Comparison of ENCODE assay signal across 9 mouse cellular contexts in the genomic region with DNA sequence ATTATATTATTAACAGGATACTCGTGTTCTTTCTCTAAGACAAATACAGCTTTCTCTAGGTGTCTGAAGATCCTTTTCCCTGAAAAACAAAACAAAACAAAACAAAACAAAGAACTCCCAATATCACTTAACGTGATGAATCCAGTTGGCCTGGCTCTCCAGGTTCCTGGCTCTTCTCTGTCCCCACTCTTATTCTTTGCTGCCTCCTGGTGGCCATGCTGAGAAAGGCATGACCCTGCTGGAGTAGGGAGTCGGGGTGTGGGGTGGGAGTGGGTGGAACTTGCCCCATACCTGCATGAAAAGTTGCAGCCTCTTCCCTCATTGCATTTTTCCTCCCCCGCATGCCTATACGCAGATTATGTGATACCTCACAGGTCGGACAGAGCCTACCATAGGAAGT. TPM values are rescaled to one million over a fixed set of nuclear protein-coding genes. Genes with fewer than 3 reads are reported as not detected.
DNase-seq lines count a peak whose midpoint lies in the region; ATAC-seq and TF ChIP-seq lines count a peak whose summit lies in the region.
"Had no signal": no experiment of that assay in that cellular context is flagged by ENCODE, and none has a peak within 500 bp of the region (broad histone marks: within the 10 kb centered on the region; RNA-seq: fewer than 3 reads in every experiment).

No protein-coding gene starts in this region.

- peak; percentile 46; the same call in 1 of the 2 replicates for ATAC-seq in erythroblast, adult 5-6 weeks (replicated peaks; ENCODE audit: low FRiP score, poor library complexity, severe bottlenecking)
- peak; percentile 78 for ATAC-seq in heart, postnatal 0 days (ENCODE audit: insufficient read depth, low read depth)

- H3K9me3 ChIP-seq in MEL (replicated peaks; ENCODE audit: insufficient read depth, low read length) = no peaks in the 10 kb centered on the region
- no peaks in the 10 kb centered on the region for H3K9me3 ChIP-seq in heart, postnatal 0 days (replicated peaks; ENCODE audit: control insufficient read depth, low read length)
- H3K9me3 ChIP-seq: limb, embryonic 15.5 days had no signal

- WGBS in heart, postnatal 0 days = 7% methylated on average over 6 of the region's 6 CpGs
- WGBS in large intestine, adult 2 months = 11% methylated on average over 6 of the region's 6 CpGs

- H3K4me3 ChIP-seq in MEL (ENCODE audit: control insufficient read depth in 1 of 2, insufficient read depth in 1 of 2, low read depth in 2 of 2, low read length in 2 of 2) = no peak overlapping the region
- no peak overlapping the region for H3K4me3 ChIP-seq in bone marrow macrophage, adult 2 months (ENCODE audit: insufficient read depth, low read length)
- no peak overlapping the region for H3K4me3 ChIP-seq in heart, postnatal 0 days (ENCODE audit: low read depth, low read length)
- H3K4me3 ChIP-seq: limb, embryonic 15.5 days had no signal

- H3K27ac ChIP-seq in MEL (ENCODE audit: control insufficient read depth, low read depth, low read length) = no peak overlapping the region
- no peak overlapping the region for H3K27ac ChIP-seq in bone marrow macrophage, adult 2 months (ENCODE audit: insufficient read depth, low read depth, low read length)
- H3K27ac ChIP-seq in heart, postnatal 0 days (ENCODE audit: low read depth) = no peak overlapping the region
- H3K27ac ChIP-seq: limb, embryonic 15.5 days had no signal

- no peaks in the 10 kb centered on the region for H3K79me2 ChIP-seq in MEL (ENCODE audit: control insufficient read depth, insufficient read depth, low read length, poor library complexity)

- no peak for TF ChIP-seq EP300 in MEL (IDR thresholded peaks at IDR 0.05; ENCODE audit: low read depth in 1 of 2, low read length in 2 of 2)
- no peak for TF ChIP-seq EP300 in heart, postnatal 0 days (IDR thresholded peaks at IDR 0.05; ENCODE audit: low read depth)

- H3K4me1 ChIP-seq in MEL (ENCODE audit: control insufficient read depth in 1 of 2, insufficient read depth in 2 of 2, low read length in 2 of 2) = peaks cover 5 to 26% of the 10 kb centered on the region in 2 experiments
- H3K4me1 ChIP-seq in bone marrow macrophage, adult 2 months (ENCODE audit: control insufficient read depth, insufficient read depth, low read length) = no peaks in the 10 kb centered on the region
- peaks cover 14% of the 10 kb centered on the region; the same call in 1 of the 2 replicates for H3K4me1 ChIP-seq in heart, postnatal 0 days (ENCODE audit: control insufficient read depth, insufficient read depth)
- H3K4me1 ChIP-seq: limb, embryonic 15.5 days had no signal

- peaks cover 0 to 15% of the 10 kb centered on the region in 2 experiments; a peak in 2 of 4 replicates for H3K36me3 ChIP-seq in MEL (ENCODE audit: control insufficient read depth in 1 of 2, insufficient read depth in 2 of 2, low read length in 2 of 2)
- H3K36me3 ChIP-seq in heart, postnatal 0 days (replicated peaks; ENCODE audit: control insufficient read depth, insufficient read depth, low read length) = no peaks in the 10 kb centered on the region
- H3K36me3 ChIP-seq: limb, embryonic 15.5 days had no signal

- H3K27me3 ChIP-seq in MEL (ENCODE audit: control insufficient read depth in 1 of 2, insufficient read depth in 2 of 2, low read length in 2 of 2) = no peaks in the 10 kb centered on the region
- no peaks in the 10 kb centered on the region for H3K27me3 ChIP-seq in heart, postnatal 0 days (ENCODE audit: control insufficient read depth, insufficient read depth, low read length)

- no peak overlapping the region for H3K4me2 ChIP-seq in heart, postnatal 0 days (ENCODE audit: low read depth, low read length)
- H3K4me2 ChIP-seq: limb, embryonic 15.5 days had no signal

- H3K9ac ChIP-seq in MEL (ENCODE audit: control insufficient read depth, low read depth, low read length, poor library complexity, severe bottlenecking) = no peak overlapping the region
- H3K9ac ChIP-seq in heart, postnatal 0 days (replicated peaks; ENCODE audit: low read depth, low read length) = no peak overlapping the region
- H3K9ac ChIP-seq: limb, embryonic 15.5 days had no signal

- peak; percentile 83 for TF ChIP-seq RAD21 in MEL (IDR thresholded peaks at IDR 0.05; ENCODE audit: low read depth, low read length)

- peak; percentile 81 for DNase-seq in MEL (ENCODE audit: low read depth, low spot score)
- peak; percentile 81 for DNase-seq in heart, postnatal 0 days (ENCODE audit: low spot score)
- peak; percentile 52 for DNase-seq in large intestine, adult 2 months (ENCODE audit: low read depth, low spot score)
- peak; percentile 82 for DNase-seq in lung, postnatal 25 days (ENCODE audit: low spot score)
- peak; percentile 46 for DNase-seq in right cerebral cortex, postnatal 25 days
- peak; percentile 63 to 88 for DNase-seq in urinary bladder, postnatal 4 days (ENCODE audit: low spot score in 2 of 2)

- TF ChIP-seq CTCF in MEL (IDR thresholded peaks at IDR 0.05 in 2 of 3, conservative IDR thresholded peaks at IDR 0.05 in 1 of 3; ENCODE audit: control insufficient read depth in 1 of 3, insufficient read depth in 1 of 3, low read depth in 2 of 3, low read length in 3 of 3, poor library complexity in 1 of 3, severe bottlenecking in 1 of 3) = peak; percentile 89 to 94 (median 91)
- peak; percentile 83 for TF ChIP-seq CTCF in bone marrow macrophage, adult 2 months (IDR thresholded peaks at IDR 0.05; ENCODE audit: low read depth, low read length)
- TF ChIP-seq CTCF in heart, postnatal 0 days (IDR thresholded peaks at IDR 0.05; ENCODE audit: low read depth) = peak; percentile 98

- no peak for TF ChIP-seq POLR2A in MEL (IDR thresholded peaks at IDR 0.05; ENCODE audit: control insufficient read depth in 1 of 2, insufficient read depth in 1 of 2, low read depth in 1 of 2, low read length in 2 of 2, poor library complexity in 1 of 2)
- no peak for TF ChIP-seq POLR2A in bone marrow macrophage, adult 2 months (IDR thresholded peaks at IDR 0.05; ENCODE audit: borderline replicate concordance, low read depth, low read length)

TF ChIP-seq in MEL, 35 proteins besides CTCF, POLR2A, EP300 and RAD21:
- TF ChIP-seq GABPA (IDR thresholded peaks at IDR 0.05; ENCODE audit: low read depth, low read length) = no peak
- 0 out of 2 replicates have a peak, but pooled peaks have one; percentile 28 for TF ChIP-seq SIN3A (IDR thresholded peaks at IDR 0.05; ENCODE audit: low read length)
- peak; percentile 81 for TF ChIP-seq ZC3H11A (IDR thresholded peaks at IDR 0.05; ENCODE audit: low read depth, low read length)
- 0 out of 2 replicates have a peak, but pooled peaks have one; percentile 15 for TF ChIP-seq MYC (IDR thresholded peaks at IDR 0.05; ENCODE audit: low read depth, low read length)
- no peak for TF ChIP-seq TAL1 (IDR thresholded peaks at IDR 0.05; ENCODE audit: low read length)
- peak; percentile 86 for TF ChIP-seq SMC3 (IDR thresholded peaks at IDR 0.05; ENCODE audit: low read depth, low read length)

RNA-seq across cellular contexts. Expression of a gene that starts 2.7 kb away (rescaled TPM):
- not detected in 2 replicates for total RNA-seq in MEL (2012; rRNA removed)
- not detected for polyA plus RNA-seq in MEL (2012; ENCODE audit: insufficient read depth in 1 of 2, insufficient read length in 2 of 2, low read depth in 1 of 2, low replicate concordance in 2 of 2, missing spikeins in 1 of 2)
- polyA plus RNA-seq in bone marrow macrophage, adult 2 months (2012; ENCODE audit: insufficient read depth, insufficient read length, missing spikeins) = not detected in 2 replicates
- total RNA-seq in erythroblast, adult 5-6 weeks (2015; ENCODE audit: low replicate concordance) = not detected in 2 replicates
- not detected in 2 replicates for total RNA-seq in erythroblast, adult 5-6 weeks (2017; ENCODE audit: low replicate concordance)
- not detected in 2 replicates for total RNA-seq in heart, postnatal 0 days (2014; rRNA removed; ENCODE audit: low replicate concordance)
- 0.10 and 0.11 TPM in 2 replicates for polyA plus RNA-seq in heart, postnatal 0 days (2015; fragmentation: Nextera tagmentation; extraction: Ambion mirVana)
- 0.05 TPM in 1 of 2 replicates, not detected in the other for polyA plus RNA-seq in large intestine, adult 2 months (2012; rRNA removed)

RNA-seq across cellular contexts. Expression of a gene that starts 10.7 kb away (rescaled TPM):
- total RNA-seq in MEL (2012; rRNA removed) = not detected in 2 replicates
- under 1 TPM in 1 of 2 experiments, not detected in 1; 0.32 TPM for polyA plus RNA-seq in MEL (2012; ENCODE audit: insufficient read depth in 1 of 2, insufficient read length in 2 of 2, low read depth in 1 of 2, low replicate concordance in 2 of 2, missing spikeins in 1 of 2)
- polyA plus RNA-seq in bone marrow macrophage, adult 2 months (2012; ENCODE audit: insufficient read depth, insufficient read length, missing spikeins) = 0.87 and 0.90 TPM in 2 replicates
- total RNA-seq in erythroblast, adult 5-6 weeks (2015; ENCODE audit: low replicate concordance) = 22.4 and 29.4 TPM in 2 replicates
- total RNA-seq in erythroblast, adult 5-6 weeks (2017; ENCODE audit: low replicate concordance) = 27.7 and 53.0 TPM in 2 replicates
- total RNA-seq in heart, postnatal 0 days (2014; rRNA removed; ENCODE audit: low replicate concordance) = not detected in 2 replicates
- polyA plus RNA-seq in heart, postnatal 0 days (2015; fragmentation: Nextera tagmentation; extraction: Ambion mirVana) = not detected in 2 replicates
- polyA plus RNA-seq in large intestine, adult 2 months (2012; rRNA removed) = 0.35 and 1.3 TPM in 2 replicates

RNA-seq across cellular contexts. Expression of a gene that starts 14.6 kb away (rescaled TPM):
- 110 and 115 TPM in 2 replicates for total RNA-seq in MEL (2012; rRNA removed)
- polyA plus RNA-seq in MEL (2012; ENCODE audit: insufficient read depth in 1 of 2, insufficient read length in 2 of 2, low read depth in 1 of 2, low replicate concordance in 2 of 2, missing spikeins in 1 of 2) = 100 to 1,000 TPM; 103 to 248 TPM
- 226 and 268 TPM in 2 replicates for polyA plus RNA-seq in bone marrow macrophage, adult 2 months (2012; ENCODE audit: insufficient read depth, insufficient read length, missing spikeins)
- total RNA-seq in erythroblast, adult 5-6 weeks (2015; ENCODE audit: low replicate concordance) = 173 and 217 TPM in 2 replicates
- total RNA-seq in erythroblast, adult 5-6 weeks (2017; ENCODE audit: low replicate concordance) = 369 and 562 TPM in 2 replicates
- total RNA-seq in heart, postnatal 0 days (2014; rRNA removed; ENCODE audit: low replicate concordance) = 54.8 and 69.7 TPM in 2 replicates
- polyA plus RNA-seq in heart, postnatal 0 days (2015; fragmentation: Nextera tagmentation; extraction: Ambion mirVana) = 56.0 and 57.5 TPM in 2 replicates
- polyA plus RNA-seq in large intestine, adult 2 months (2012; rRNA removed) = 62.6 and 82.5 TPM in 2 replicates

RNA-seq across cellular contexts. Expression of a gene that starts 15.3 kb away (rescaled TPM):
- total RNA-seq in MEL (2012; rRNA removed) = 44.2 and 47.0 TPM in 2 replicates
- polyA plus RNA-seq in MEL (2012; ENCODE audit: insufficient read depth in 1 of 2, insufficient read length in 2 of 2, low read depth in 1 of 2, low replicate concordance in 2 of 2, missing spikeins in 1 of 2) = 10 to 100 TPM in 1 of 2 experiments, not detected in 1; 72.8 TPM
- 30.2 and 32.8 TPM in 2 replicates for polyA plus RNA-seq in bone marrow macrophage, adult 2 months (2012; ENCODE audit: insufficient read depth, insufficient read length, missing spikeins)
- 22.7 and 25.5 TPM in 2 replicates for total RNA-seq in erythroblast, adult 5-6 weeks (2015; ENCODE audit: low replicate concordance)
- total RNA-seq in erythroblast, adult 5-6 weeks (2017; ENCODE audit: low replicate concordance) = 18.1 and 25.8 TPM in 2 replicates
- 15.4 and 27.8 TPM in 2 replicates for total RNA-seq in heart, postnatal 0 days (2014; rRNA removed; ENCODE audit: low replicate concordance)
- 39.1 and 40.8 TPM in 2 replicates for polyA plus RNA-seq in heart, postnatal 0 days (2015; fragmentation: Nextera tagmentation; extraction: Ambion mirVana)
- polyA plus RNA-seq in large intestine, adult 2 months (2012; rRNA removed) = 59.2 and 60.6 TPM in 2 replicates
